Mouse (Mus musculus): ENCODE data around the gene Kri1. TPM values are rescaled to one million over a fixed set of nuclear protein-coding genes. Genes with fewer than 3 reads are reported as not detected.
"Not testable (repeated sequence)": the region's sequence is repeated elsewhere in the genome, so short reads cannot be mapped to it uniquely, and the experiment has no call there.

The Kri1 gene
- polyA plus RNA-seq, 1 experiment from 2014 or later = 18.1 TPM

GRCm38 (mm10) chr9:21233805-21234204 is 54.0 kb downstream of the Kri1 start:
- no peaks in the 10 kb centered on the region for H3K9me3 ChIP-seq (replicated peaks)
- H3K4me2 ChIP-seq (replicated peaks) = no peak overlapping the region
- ATAC-seq (ENCODE audit: low FRiP score) = no peak
- H3K36me3 ChIP-seq = peaks cover 61% of the 10 kb centered on the region
- H3K9ac ChIP-seq = no peak overlapping the region
- peaks cover 17% of the 10 kb centered on the region for H3K4me1 ChIP-seq
- WGBS = 70% methylated on average over 28 of the region's 28 CpGs
- H3K4me3 ChIP-seq = no peak overlapping the region
- H3K27ac ChIP-seq = no peak overlapping the region
- no peaks in the 10 kb centered on the region for H3K27me3 ChIP-seq

GRCm38 (mm10) chr9:21233366-21233765 is 54.4 kb downstream of the Kri1 start:
- WGBS = 87% methylated on average over 29 of the region's 29 CpGs
- H3K27me3 ChIP-seq = no peaks in the 10 kb centered on the region
- H3K4me2 ChIP-seq (replicated peaks) = no peak overlapping the region
- no peak overlapping the region for H3K27ac ChIP-seq
- H3K36me3 ChIP-seq = peaks cover 62% of the 10 kb centered on the region
- no peak for ATAC-seq (ENCODE audit: low FRiP score)
- H3K9me3 ChIP-seq (replicated peaks) = no peaks in the 10 kb centered on the region
- peaks cover 17% of the 10 kb centered on the region for H3K4me1 ChIP-seq
- H3K9ac ChIP-seq = no peak overlapping the region
- H3K4me3 ChIP-seq = no peak overlapping the region

GRCm38 (mm10) chr9:21232867-21233266 is 54.9 kb downstream of the Kri1 start:
- no peak overlapping the region for H3K9ac ChIP-seq
- peaks cover 62% of the 10 kb centered on the region for H3K36me3 ChIP-seq
- H3K27me3 ChIP-seq = no peaks in the 10 kb centered on the region
- no peak overlapping the region for H3K27ac ChIP-seq
- peaks cover 16% of the 10 kb centered on the region for H3K4me1 ChIP-seq
- H3K9me3 ChIP-seq (replicated peaks) = no peaks in the 10 kb centered on the region
- no peak for ATAC-seq (ENCODE audit: low FRiP score)
- 88% methylated on average over 5 of the region's 5 CpGs for WGBS
- H3K4me2 ChIP-seq (replicated peaks) = no peak overlapping the region
- H3K4me3 ChIP-seq = no peak overlapping the region

- ATAC-seq (ENCODE audit: low FRiP score) = no peak
- H3K4me2 ChIP-seq (replicated peaks) = no peak overlapping the region
- H3K27ac ChIP-seq = no peak overlapping the region
- peaks cover 4% of the 10 kb centered on the region; the same call in 1 of the 2 replicates for H3K27me3 ChIP-seq
- no peak overlapping the region for H3K9ac ChIP-seq
- no peaks in the 10 kb centered on the region for H3K9me3 ChIP-seq (replicated peaks)
- H3K4me3 ChIP-seq = no peak overlapping the region
- H3K4me1 ChIP-seq = peaks cover 8% of the 10 kb centered on the region
- 50% methylated on average over 23 of the region's 23 CpGs for WGBS
- peaks cover 62% of the 10 kb centered on the region for H3K36me3 ChIP-seq
Observed at GRCm38 (mm10) chr9:21231551-21231950, 56.2 kb downstream of the Kri1 start.

GRCm38 (mm10) chr9:21227342-21227741 is 60.4 kb downstream of the Kri1 start:
- WGBS = 13% methylated on average over 16 of the region's 16 CpGs
- peaks cover 9% of the 10 kb centered on the region; the same call in 1 of the 2 replicates for H3K27me3 ChIP-seq
- peak overlapping the region; percentile 20 for H3K4me3 ChIP-seq
- H3K9me3 ChIP-seq (replicated peaks) = no peaks in the 10 kb centered on the region; the same call in 1 of the 2 replicates
- H3K4me2 ChIP-seq (replicated peaks) = peak overlapping the region; percentile 40
- peaks cover 13% of the 10 kb centered on the region for H3K4me1 ChIP-seq
- H3K36me3 ChIP-seq = peaks cover 31% of the 10 kb centered on the region
- no peak overlapping the region for H3K27ac ChIP-seq
- ATAC-seq (ENCODE audit: low FRiP score) = peak; percentile 43; the same call in 1 of the 2 replicates
- H3K9ac ChIP-seq = no peak overlapping the region; the same call in 1 of the 2 replicates

- Histone ChIP-seq H3K9me3 (replicated peaks) (no peaks in the 10 kb centered on the region; the same call in 1 of the 2 replicates), H3K4me3 (peak overlapping the region; percentile 17), H3K4me1 (peaks cover 20% of the 10 kb centered on the region), H3K27ac (no peak overlapping the region), H3K27me3 (peaks cover 9% of the 10 kb centered on the region; the same call in 1 of the 2 replicates), H3K4me2 (replicated peaks) (peak overlapping the region; percentile 40), H3K36me3 (peaks cover 17% of the 10 kb centered on the region), H3K9ac (no peak overlapping the region)
- WGBS = 12% methylated on average over 7 of the region's 7 CpGs
- no peak for ATAC-seq (ENCODE audit: low FRiP score)
Observed at GRCm38 (mm10) chr9:21225415-21225758, 62.4 kb downstream of the Kri1 start.

- WGBS = 25% methylated on average over 26 of the region's 26 CpGs
- Histone ChIP-seq H3K4me2 (replicated peaks) (peak overlapping the region; percentile 40), H3K9ac (no peak overlapping the region), H3K4me3 (peak overlapping the region; percentile 17), H3K27me3 (peaks cover 9% of the 10 kb centered on the region; the same call in 1 of the 2 replicates), H3K9me3 (replicated peaks) (no peaks in the 10 kb centered on the region; the same call in 1 of the 2 replicates), H3K4me1 (peaks cover 20% of the 10 kb centered on the region), H3K27ac (no peak overlapping the region), H3K36me3 (peaks cover 11% of the 10 kb centered on the region)
- no peak for ATAC-seq (ENCODE audit: low FRiP score)
Observed at GRCm38 (mm10) chr9:21224576-21225414, 63.0 kb downstream of the Kri1 start.

GRCm38 (mm10) chr9:21223906-21224305 is 63.9 kb downstream of the Kri1 start:
- Histone ChIP-seq H3K4me3 (no peak overlapping the region), H3K36me3 (peaks cover 3% of the 10 kb centered on the region; the same call in 1 of the 2 replicates), H3K27me3 (peaks cover 9% of the 10 kb centered on the region; the same call in 1 of the 2 replicates), H3K9me3 (replicated peaks) (no peaks in the 10 kb centered on the region; the same call in 1 of the 2 replicates), H3K4me1 (peaks cover 20% of the 10 kb centered on the region), H3K27ac (no peak overlapping the region), H3K4me2 (replicated peaks) (no peak overlapping the region), H3K9ac (no peak overlapping the region)
- WGBS = 88% methylated on average over 6 of the region's 6 CpGs
- no peak for ATAC-seq (ENCODE audit: low FRiP score)

GRCm38 (mm10) chr9:21223490-21223889 is 64.3 kb downstream of the Kri1 start:
- H3K9ac ChIP-seq; ATAC-seq (ENCODE audit: low FRiP score); H3K36me3 ChIP-seq; H3K4me2 ChIP-seq (replicated peaks); H3K9me3 ChIP-seq (replicated peaks); H3K27ac ChIP-seq; H3K4me3 ChIP-seq; H3K27me3 ChIP-seq: not testable (repeated sequence)
- peaks cover 20% of the 10 kb centered on the region for H3K4me1 ChIP-seq
- 92% methylated on average over 2 of the region's 2 CpGs for WGBS

Other genes with a start within 250 kb of the Kri1 start
- 2.4 TPM in 1 of 2 replicates, not detected in the other for gene Zglp1, start 220.9 kb downstream of the Kri1 start, polyA plus RNA-seq (2016; fragmentation: Nextera tagmentation; extraction: Ambion mirVana)
- 1.3 TPM in 2 replicates for gene Gm49373, start 214.9 kb downstream of the Kri1 start, polyA plus RNA-seq (2016; fragmentation: Nextera tagmentation; extraction: Ambion mirVana)
- 46.4 and 48.4 TPM in 2 replicates for gene Fdx1l, start 214.4 kb downstream of the Kri1 start, polyA plus RNA-seq (2016; fragmentation: Nextera tagmentation; extraction: Ambion mirVana)
- 1.6 and 2.5 TPM in 2 replicates for gene Gm38431, start 196.0 kb downstream of the Kri1 start, polyA plus RNA-seq (2016; fragmentation: Nextera tagmentation; extraction: Ambion mirVana)
- gene Raver1, start 196.0 kb downstream of the Kri1 start, polyA plus RNA-seq (2016; fragmentation: Nextera tagmentation; extraction: Ambion mirVana) = 58.8 and 66.9 TPM in 2 replicates
- gene Tyk2, start 156.7 kb downstream of the Kri1 start, polyA plus RNA-seq (2016; fragmentation: Nextera tagmentation; extraction: Ambion mirVana) = 16.3 and 18.1 TPM in 2 replicates
- gene Cdc37, start 138.0 kb downstream of the Kri1 start, polyA plus RNA-seq (2016; fragmentation: Nextera tagmentation; extraction: Ambion mirVana) = 271 and 274 TPM in 2 replicates
- gene Pde4a, start 122.3 kb downstream of the Kri1 start, polyA plus RNA-seq (2016; fragmentation: Nextera tagmentation; extraction: Ambion mirVana) = 11.4 and 11.7 TPM in 2 replicates
- gene Keap1, start 48.6 kb downstream of the Kri1 start, polyA plus RNA-seq (2016; fragmentation: Nextera tagmentation; extraction: Ambion mirVana) = 54.8 and 55.6 TPM in 2 replicates
- gene S1pr5, start 39.5 kb downstream of the Kri1 start, polyA plus RNA-seq (2016; fragmentation: Nextera tagmentation; extraction: Ambion mirVana) = 1.5 and 1.9 TPM in 2 replicates
- 43.4 and 46.8 TPM in 2 replicates for gene Atg4d, start 22.7 kb downstream of the Kri1 start, polyA plus RNA-seq (2016; fragmentation: Nextera tagmentation; extraction: Ambion mirVana)
- 72.0 and 72.7 TPM in 2 replicates for gene Cdkn2d, start 3.4 kb upstream of the Kri1 start, polyA plus RNA-seq (2016; fragmentation: Nextera tagmentation; extraction: Ambion mirVana)
- 3.2 and 7.6 TPM in 2 replicates for gene Ap1m2, start 24.4 kb upstream of the Kri1 start, polyA plus RNA-seq (2016; fragmentation: Nextera tagmentation; extraction: Ambion mirVana)
- gene Slc44a2, start 32.7 kb upstream of the Kri1 start, polyA plus RNA-seq (2016; fragmentation: Nextera tagmentation; extraction: Ambion mirVana) = 86.8 and 93.2 TPM in 2 replicates
- 283 and 294 TPM in 2 replicates for gene Ilf3, start 79.9 kb upstream of the Kri1 start, polyA plus RNA-seq (2016; fragmentation: Nextera tagmentation; extraction: Ambion mirVana)
- gene Qtrt1, start 123.9 kb upstream of the Kri1 start, polyA plus RNA-seq (2016; fragmentation: Nextera tagmentation; extraction: Ambion mirVana) = 42.1 and 47.8 TPM in 2 replicates
- gene Dnm2, start 136.9 kb upstream of the Kri1 start, polyA plus RNA-seq (2016; fragmentation: Nextera tagmentation; extraction: Ambion mirVana) = 81.0 and 83.9 TPM in 2 replicates
- 80.4 and 81.9 TPM in 2 replicates for gene Tmed1, start 222.3 kb upstream of the Kri1 start, polyA plus RNA-seq (2016; fragmentation: Nextera tagmentation; extraction: Ambion mirVana)
- gene AB124611, start 238.2 kb upstream of the Kri1 start, polyA plus RNA-seq (2016; fragmentation: Nextera tagmentation; extraction: Ambion mirVana) = 3.7 and 6.0 TPM in 2 replicates